Mouse (Mus musculus) cerebellum, adult (tissue): ENCODE results near the gene 2310030G06Rik.

Source experiments
- ATAC-seq: cut with Nextera tagmentation; 2 replicates; pipeline ENCODE4 v1.9.2; 2017; ENCODE audit warnings: mild to moderate bottlenecking, moderate library complexity, mixed read lengths; ENCODE audit not compliant: insufficient number of reproducible peaks, low FRiP score, low TSS enrichment

Gene 2310030G06Rik

GRCm38 (mm10) chr9:50711337-50711736 lies 35.0 kb downstream of the 2310030G06Rik start:
- ATAC-seq, result no peak

GRCm38 (mm10) chr9:50709108-50709507 lies 37.2 kb downstream of the 2310030G06Rik start:
- no peak for ATAC-seq

- no peak for ATAC-seq
Measured at GRCm38 (mm10) chr9:50704907-50705306, 41.4 kb downstream of the 2310030G06Rik start.

GRCm38 (mm10) chr9:50700921-50701691 lies 45.2 kb downstream of the 2310030G06Rik start:
- ATAC-seq, result no peak

- ATAC-seq, result peak; percentile 37
Measured at GRCm38 (mm10) chr9:50698418-50699409, 47.6 kb downstream of the 2310030G06Rik start.

- peak; percentile 78 for ATAC-seq
Measured at GRCm38 (mm10) chr9:50697706-50698041, 48.7 kb downstream of the 2310030G06Rik start.

- no peak for ATAC-seq
Measured at GRCm38 (mm10) chr9:50696851-50697705, 49.3 kb downstream of the 2310030G06Rik start.

- ATAC-seq, result no peak
Measured at GRCm38 (mm10) chr9:50695153-50695552, 51.2 kb downstream of the 2310030G06Rik start.

- no peak for ATAC-seq
Measured at GRCm38 (mm10) chr9:50693631-50694030, 52.7 kb downstream of the 2310030G06Rik start.

GRCm38 (mm10) chr9:50692626-50693580 lies 53.4 kb downstream of the 2310030G06Rik start:
- no peak for ATAC-seq
